Mouse (Mus musculus) central nervous system, embryonic 18 days (tissue): ENCODE data around the gene Map4k5. TPM values are rescaled to one million over a fixed set of nuclear protein-coding genes. Genes with fewer than 3 reads are reported as not detected.

Experiments used
- polyA plus RNA-seq: library from polyadenylated mRNA; depleted of rRNA; stranded (reverse); fragments of >200 nt; gene quantifications from 2 replicates; pipeline ENCODE4 v1.2.3, GENCODE M21; 2012; rRNA removed

Map4k5 gene
- 25.4 and 26.7 TPM in 2 replicates for polyA plus RNA-seq

GRCm38 (mm10) chr12:69892371-69893251 is at the start of gene Map4k5, which contains the start of gene Atl1:
Gene Map4k5 (minus strand): TSS chr12:69893200.
Gene Atl1 (plus strand): TSS chr12:69892614.

GRCm38 (mm10) chr12:69790530-69791505 is 102.2 kb downstream of the Map4k5 start, which contains the start of gene Cdkl1:
Gene Cdkl1 (minus strand): TSS chr12:69791267.

Other genes starting within 250 kb of the Map4k5 start
- gene Sos2, start 211.3 kb downstream of the Map4k5 start, polyA plus RNA-seq: 37.2 and 37.3 TPM in 2 replicates
- 10.5 and 11.6 TPM in 2 replicates for gene L2hgdh, start 168.3 kb downstream of the Map4k5 start, polyA plus RNA-seq
- 26.8 and 31.8 TPM in 2 replicates for gene Atp5s, start 168.2 kb downstream of the Map4k5 start, polyA plus RNA-seq
- 10.1 and 10.9 TPM in 2 replicates for gene Cdkl1, start 101.9 kb downstream of the Map4k5 start, polyA plus RNA-seq
- gene Atl1, start 586 bp downstream of the Map4k5 start, polyA plus RNA-seq: 95.8 and 107 TPM in 2 replicates
- 29.6 and 32.8 TPM in 2 replicates for gene Sav1, start 93.8 kb upstream of the Map4k5 start, polyA plus RNA-seq
- 43.4 and 44.7 TPM in 2 replicates for gene Nin, start 220.5 kb upstream of the Map4k5 start, polyA plus RNA-seq